Mouse (Mus musculus) limb, embryonic 10.5 days (tissue): Measurements from ENCODE around the gene Tent5b. TPM values are rescaled to one million over a fixed set of nuclear protein-coding genes. Genes with fewer than 3 reads are reported as not detected.

Experiments
- DNase-seq: peaks from one replicate; pipeline ENCODE4 v3.0.0-alpha.2; 2017; ENCODE audit warnings: low spot score
- H3K27ac ChIP-seq: fragments of 300-500 bp; sonication (generic); 2 replicates; pipeline ENCODE4 v1.5.1; 2016; ENCODE audit warnings: mild to moderate bottlenecking
- H3K27me3 ChIP-seq: fragments of 300-500 bp; sonication (generic); 2 replicates; pipeline ENCODE4 v1.6.1; 2016; ENCODE audit warnings: low read depth, mild to moderate bottlenecking; ENCODE audit not compliant: poor library complexity, severe bottlenecking
- H3K36me3 ChIP-seq: fragments of 300-500 bp; sonication (generic); 2 replicates; pipeline ENCODE4 v1.6.1; 2016; ENCODE audit warnings: mild to moderate bottlenecking, moderate library complexity
- H3K4me1 ChIP-seq: fragments of 300-500 bp; sonication (generic); 2 replicates; pipeline ENCODE4 v1.6.1; 2016
- H3K4me3 ChIP-seq: fragments of 300-500 bp; sonication (generic); 2 replicates; pipeline ENCODE4 v1.5.1; 2016; ENCODE audit warnings: mild to moderate bottlenecking, moderate library complexity
- H3K9me3 ChIP-seq: fragments of 300-500 bp; sonication (generic); replicated peaks from 2 replicates; pipeline ENCODE4 v1.6.1; 2016; ENCODE audit warnings: mild to moderate bottlenecking
- WGBS: fragments of 180-500 bp; shearing (Covaris S2); methylation state at CpG from one replicate; pipeline ENCODE4 v1.1.7; 2016; 5-methylcytosine and 5-hydroxymethylcytosine counted together
- polyA plus RNA-seq: library from polyadenylated mRNA; unstranded; fragments of >200 nt; fragmentation: Nextera tagmentation; extraction: Ambion mirVana; gene quantifications from 2 replicates; pipeline ENCODE4 v1.2.1, GENCODE M21; 2016

The Tent5b gene
- polyA plus RNA-seq, 1 experiment from 2014 or later = 1.1 TPM

DNA sequence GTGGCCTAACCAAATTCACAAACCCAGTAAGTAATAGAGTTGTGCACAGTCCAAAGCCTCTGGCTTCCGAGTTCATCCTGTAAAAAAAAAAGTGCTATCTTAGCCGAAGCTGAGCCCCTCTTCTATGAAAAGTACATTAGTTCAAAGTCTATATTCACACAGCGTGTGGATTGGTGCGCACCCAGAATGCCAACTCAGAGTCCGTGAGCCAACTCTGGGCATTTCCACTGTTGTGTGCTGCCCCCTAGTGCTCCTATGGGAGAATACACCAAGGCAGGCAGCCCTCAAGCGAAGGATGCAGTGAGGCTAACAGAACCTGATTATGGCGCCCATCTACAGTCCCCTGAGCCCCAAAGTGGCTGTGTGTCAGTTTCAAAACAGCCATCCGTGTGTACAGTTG is 33.0 kb downstream of the Tent5b start:
- no peaks in the 10 kb centered on the region for H3K9me3 ChIP-seq
- WGBS = 17% methylated on average over 8 of the region's 8 CpGs
- no peak overlapping the region for H3K27ac ChIP-seq
- H3K36me3 ChIP-seq = no peaks in the 10 kb centered on the region
- H3K27me3 ChIP-seq = peaks cover 20% of the 10 kb centered on the region
- H3K4me3 ChIP-seq = no peak overlapping the region
- peak; percentile 78 for DNase-seq
- H3K4me1 ChIP-seq = no peaks in the 10 kb centered on the region

DNA sequence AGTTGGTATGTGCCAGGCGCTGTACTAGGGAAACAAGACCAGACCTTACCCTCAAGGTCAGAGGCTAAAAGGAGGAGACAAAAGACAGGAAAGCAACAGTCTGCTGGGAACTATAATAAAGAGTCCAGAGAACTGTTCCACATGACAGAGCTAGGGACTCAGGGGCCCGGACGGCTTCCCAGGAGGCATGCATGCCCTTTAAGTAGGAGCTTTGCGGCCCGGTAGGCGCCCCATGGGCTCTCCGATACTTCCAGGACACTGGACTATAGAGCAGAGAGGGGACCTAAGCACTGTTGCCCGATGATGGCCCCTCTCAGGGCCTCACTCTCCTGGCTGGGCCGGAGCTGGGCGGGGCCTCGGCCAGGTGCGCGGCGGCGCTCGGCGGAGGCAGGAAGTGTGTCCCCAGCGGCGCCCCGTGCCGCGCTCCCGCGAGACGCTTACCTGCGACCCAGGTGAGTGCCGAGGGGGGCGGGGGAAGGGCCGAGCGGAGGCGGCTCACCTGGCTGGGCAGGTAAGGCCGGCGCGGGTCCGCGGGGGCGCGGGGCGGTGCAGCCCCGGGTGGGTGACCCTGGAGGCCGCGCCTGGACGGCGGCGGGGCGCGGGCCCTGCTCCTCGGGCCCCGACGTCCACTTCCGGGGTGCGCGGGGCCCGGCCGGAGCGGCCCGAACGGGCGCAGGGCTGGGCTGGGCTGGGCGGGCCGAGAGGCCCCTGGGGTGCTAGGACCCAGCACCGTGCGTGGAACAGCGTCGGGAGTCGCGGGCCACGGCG is 38.9 kb downstream of the Tent5b start, which contains the start of gene Kdf1:
TSS of gene Kdf1 (plus strand) at position 363 of the 768 bp plus-strand sequence.
- H3K27me3 ChIP-seq = peaks cover 60% of the 10 kb centered on the region
- H3K9me3 ChIP-seq = no peaks in the 10 kb centered on the region
- peak; percentile 45 for DNase-seq
- H3K4me3 ChIP-seq = peak within 1 kb of the TSS; percentile 50
- peak within 1 kb of the TSS; percentile 72; the same call in 1 of the 2 replicates for H3K27ac ChIP-seq
- H3K4me1 ChIP-seq = peaks cover 9% of the 10 kb centered on the region
- 4% methylated on average over 54 of the region's 69 CpGs for WGBS
- H3K36me3 ChIP-seq = no peaks in the 10 kb centered on the region

- Histone ChIP-seq H3K36me3 (no peaks in the 10 kb centered on the region), H3K4me1 (peaks cover 9% of the 10 kb centered on the region), H3K27ac (peak overlapping the region; percentile 72; the same call in 1 of the 2 replicates), H3K4me3 (peak overlapping the region; percentile 50), H3K27me3 (peaks cover 60% of the 10 kb centered on the region), H3K9me3 (no peaks in the 10 kb centered on the region)
- no peak for DNase-seq
- WGBS = 4% methylated on average over 25 of the region's 25 CpGs
These were observed 39.4 kb downstream of the Tent5b start for GRCm38 (mm10) chr4:133519369-133519665.

- no peak overlapping the region for H3K4me3 ChIP-seq
- no peak for DNase-seq
- H3K4me1 ChIP-seq = peaks cover 9% of the 10 kb centered on the region
- H3K9me3 ChIP-seq = no peaks in the 10 kb centered on the region
- no peak overlapping the region for H3K27ac ChIP-seq
- WGBS = 83% methylated on average over 2 of the region's 2 CpGs
- peaks cover 55% of the 10 kb centered on the region for H3K27me3 ChIP-seq
- peaks cover 5% of the 10 kb centered on the region; the same call in 1 of the 2 replicates for H3K36me3 ChIP-seq
These were observed 41.6 kb downstream of the Tent5b start for GRCm38 (mm10) chr4:133521502-133521901.

DNA sequence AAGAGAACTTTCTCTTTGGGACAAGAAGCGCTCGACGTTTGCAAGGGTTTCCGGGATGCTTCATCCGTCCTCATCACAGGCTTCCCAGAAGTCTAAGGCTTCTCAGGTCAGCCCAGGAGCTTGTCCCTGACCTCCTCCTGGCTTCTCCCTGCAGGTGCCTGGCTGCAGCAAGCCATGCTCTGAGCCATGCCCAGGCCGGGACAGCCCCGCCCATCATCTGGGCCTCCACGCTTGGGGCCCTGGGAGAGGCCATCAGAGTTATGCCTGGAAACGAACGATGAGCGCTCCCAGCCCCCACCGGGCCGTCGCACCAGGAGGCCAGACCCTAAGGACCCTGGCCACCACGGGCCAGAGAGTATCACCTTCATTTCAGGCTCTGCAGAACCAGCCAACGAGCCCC is 47.9 kb downstream of the Tent5b start:
- Histone ChIP-seq H3K4me3 (no peak overlapping the region), H3K27ac (no peak overlapping the region), H3K36me3 (peaks cover 62% of the 10 kb centered on the region), H3K4me1 (peaks cover 5% of the 10 kb centered on the region; the same call in 1 of the 2 replicates), H3K9me3 (no peaks in the 10 kb centered on the region), H3K27me3 (no peaks in the 10 kb centered on the region)
- 69% methylated on average over 16 of the region's 16 CpGs for WGBS
- no peak for DNase-seq

- H3K4me3 ChIP-seq = no peak overlapping the region
- H3K27me3 ChIP-seq = no peaks in the 10 kb centered on the region
- no peak overlapping the region for H3K27ac ChIP-seq
- no peaks in the 10 kb centered on the region for H3K9me3 ChIP-seq
- H3K4me1 ChIP-seq = peaks cover 4% of the 10 kb centered on the region; the same call in 1 of the 2 replicates
- no peak for DNase-seq
- 92% methylated on average over 3 of the region's 3 CpGs for WGBS
- H3K36me3 ChIP-seq = peaks cover 100% of the 10 kb centered on the region
These were observed 52.8 kb downstream of the Tent5b start for GRCm38 (mm10) chr4:133532777-133533176.

DNA sequence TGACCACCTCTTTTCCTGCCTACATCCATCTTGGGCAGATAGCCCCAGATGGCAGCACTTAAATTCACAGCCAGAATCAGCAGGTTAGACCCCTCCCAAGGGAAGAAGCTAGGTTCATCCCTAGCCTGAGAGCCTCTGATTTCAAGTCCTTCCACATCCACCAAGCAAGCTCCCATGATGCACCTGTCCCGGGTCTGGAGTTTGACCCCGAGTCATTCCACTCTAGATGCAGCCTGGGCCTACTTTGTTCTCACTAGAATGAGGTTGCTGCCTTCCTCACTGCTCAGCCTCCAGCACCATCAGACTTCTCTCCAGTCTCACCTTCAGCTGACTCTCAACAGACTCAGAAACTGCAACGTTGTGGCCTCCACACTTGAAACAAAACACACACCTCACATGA is 56.1 kb downstream of the Tent5b start:
- Histone ChIP-seq H3K4me1 (no peaks in the 10 kb centered on the region), H3K9me3 (no peaks in the 10 kb centered on the region), H3K27ac (no peak overlapping the region), H3K4me3 (no peak overlapping the region), H3K36me3 (peaks cover 100% of the 10 kb centered on the region), H3K27me3 (no peaks in the 10 kb centered on the region)
- DNase-seq = no peak
- 93% methylated on average over 3 of the region's 3 CpGs for WGBS

GRCm38 (mm10) chr4:133536652-133537051 is 56.7 kb downstream of the Tent5b start:
- 90% methylated on average over 5 of the region's 5 CpGs for WGBS
- Histone ChIP-seq H3K9me3 (no peaks in the 10 kb centered on the region), H3K27ac (no peak overlapping the region), H3K4me1 (no peaks in the 10 kb centered on the region), H3K27me3 (no peaks in the 10 kb centered on the region), H3K36me3 (peaks cover 100% of the 10 kb centered on the region), H3K4me3 (no peak overlapping the region)
- DNase-seq = no peak

Other genes with a start within 250 kb of the Tent5b start
- gene Map3k6, start 239.3 kb upstream of the Tent5b start, polyA plus RNA-seq = 0.84 and 1.7 TPM in 2 replicates
- 2.0 and 2.5 TPM in 2 replicates for gene Sytl1, start 217.0 kb upstream of the Tent5b start, polyA plus RNA-seq
- 93.7 and 98.5 TPM in 2 replicates for gene Tmem222, start 202.3 kb upstream of the Tent5b start, polyA plus RNA-seq
- 14.3 and 15.5 TPM in 2 replicates for gene Wdtc1, start 126.7 kb upstream of the Tent5b start, polyA plus RNA-seq
- gene Slc9a1, start 110.4 kb upstream of the Tent5b start, polyA plus RNA-seq = 8.7 and 9.0 TPM in 2 replicates
- 0.46 and 0.65 TPM in 2 replicates for gene Trnp1, start 18.4 kb downstream of the Tent5b start, polyA plus RNA-seq
- gene Kdf1, start 38.8 kb downstream of the Tent5b start, polyA plus RNA-seq = 6.7 and 8.5 TPM in 2 replicates
- 493 and 582 TPM in 2 replicates for gene Nudc, start 65.9 kb downstream of the Tent5b start, polyA plus RNA-seq
- 0.13 TPM in 1 of 2 replicates, not detected in the other for gene Nr0b2, start 73.2 kb downstream of the Tent5b start, polyA plus RNA-seq
- gene Gpatch3, start 94.6 kb downstream of the Tent5b start, polyA plus RNA-seq = 12.9 and 14.0 TPM in 2 replicates
- gene Gpn2, start 104.2 kb downstream of the Tent5b start, polyA plus RNA-seq = 31.3 and 31.6 TPM in 2 replicates
- 29.7 and 38.7 TPM in 2 replicates for gene Sfn, start 122.0 kb downstream of the Tent5b start, polyA plus RNA-seq
- 3.6 and 4.0 TPM in 2 replicates for gene Zdhhc18, start 170.0 kb downstream of the Tent5b start, polyA plus RNA-seq
- 17.9 and 19.6 TPM in 2 replicates for gene Pigv, start 192.5 kb downstream of the Tent5b start, polyA plus RNA-seq